Mouse (Mus musculus) forebrain, embryonic 11.5 days (tissue): ENCODE data around the gene Frem2. TPM values are rescaled to one million over a fixed set of nuclear protein-coding genes. Genes with fewer than 3 reads are reported as not detected.
A peak's percentile ranks its signal among the peaks of the same experiment; 100 is the strongest.

Source experiments
- ATAC-seq: fragments of 200-750 bp; cut with Nextera tagmentation; replicated peaks from 2 replicates; pipeline ENCODE4 v1.8.0; 2017; ENCODE audit warnings: moderate TSS enrichment; ENCODE audit not compliant: low FRiP score
- DNase-seq: peaks from one replicate; pipeline ENCODE4 v3.0.0-alpha.2; 2017; ENCODE audit warnings: low spot score
- H3K27ac ChIP-seq: fragments of 300-500 bp; sonication (generic); 2 replicates; pipeline ENCODE4 v1.5.1; 2014; ENCODE audit warnings: low read depth, low read length
- H3K27me3 ChIP-seq: fragments of 300-500 bp; sonication (generic); 2 replicates; pipeline ENCODE4 v1.6.1; 2014; ENCODE audit warnings: mild to moderate bottlenecking, low read length, mixed read lengths; ENCODE audit not compliant: control insufficient read depth, insufficient read depth
- H3K36me3 ChIP-seq: fragments of 300-500 bp; sonication (generic); 2 replicates; pipeline ENCODE4 v1.6.1; 2014; ENCODE audit warnings: mild to moderate bottlenecking, low read length, moderate library complexity, mixed read lengths; ENCODE audit not compliant: control insufficient read depth, insufficient read depth
- H3K4me1 ChIP-seq: fragments of 300-500 bp; sonication (generic); replicated peaks from 2 replicates; pipeline ENCODE4 v1.6.1; 2014; ENCODE audit warnings: low read length, mixed read lengths; ENCODE audit not compliant: control insufficient read depth, insufficient read depth
- H3K4me2 ChIP-seq: fragments of 300-500 bp; sonication (generic); 2 replicates; pipeline ENCODE4 v1.6.1; 2014; ENCODE audit warnings: low read depth, mild to moderate bottlenecking, low read length, moderate library complexity, mixed read lengths; ENCODE audit not compliant: severe bottlenecking
- H3K4me3 ChIP-seq: fragments of 300-500 bp; sonication (generic); 2 replicates; pipeline ENCODE4 v1.5.1; 2014; ENCODE audit warnings: low read depth, low read length
- H3K9ac ChIP-seq: fragments of 300-500 bp; sonication (generic); 2 replicates; pipeline ENCODE4 v1.6.1; 2014; ENCODE audit warnings: low read length
- H3K9me3 ChIP-seq: fragments of 300-500 bp; sonication (generic); 2 replicates; pipeline ENCODE4 v1.6.1; 2016; ENCODE audit warnings: low read length, mixed read lengths; ENCODE audit not compliant: control insufficient read depth
- WGBS: fragments of 180-500 bp; shearing (Covaris S2); extraction: QIAGEN DNeasy Blood & Tissue Kit; methylation state at CpG from one replicate; pipeline ENCODE4 v1.1.7; 2014; 5-methylcytosine and 5-hydroxymethylcytosine counted together
- polyA plus RNA-seq: library from polyadenylated mRNA; unstranded; fragments of >200 nt; fragmentation: Nextera tagmentation; extraction: Ambion mirVana; gene quantifications from 2 replicates; pipeline ENCODE4 v1.2.1, GENCODE M21; 2014

Frem2 gene
- polyA plus RNA-seq = 2.5 and 2.7 TPM in 2 replicates

- Histone ChIP-seq H3K9me3 (peaks cover 6% of the 10 kb centered on the region; the same call in 1 of the 2 replicates), H3K27me3 (peaks cover 8% of the 10 kb centered on the region), H3K9ac (peak within 1 kb of the TSS; percentile 56), H3K4me2 (peak within 1 kb of the TSS; percentile 100), H3K4me1 (peaks cover 4% of the 10 kb centered on the region; the same call in 1 of the 2 replicates), H3K27ac (no peak within 1 kb of the TSS), H3K4me3 (peak within 1 kb of the TSS; percentile 58), H3K36me3 (no peaks in the 10 kb centered on the region)
- ATAC-seq = peak; percentile 95
- DNase-seq = peak; percentile 88
- WGBS = 1% methylated on average over 34 of the region's 34 CpGs
Measured at GRCm38 (mm10) chr3:53656878-53657561, at the start of gene Frem2. Gene Frem2, minus strand, starts transcription at chr3:53657355.

GRCm38 (mm10) chr3:53705992-53706495, 48.9 kb upstream of the Frem2 start:
- Histone ChIP-seq H3K4me2 (no peak overlapping the region), H3K9ac (no peak overlapping the region), H3K27ac (no peak overlapping the region), H3K27me3 (no peaks in the 10 kb centered on the region), H3K4me3 (no peak overlapping the region), H3K36me3 (no peaks in the 10 kb centered on the region), H3K9me3 (no peaks in the 10 kb centered on the region), H3K4me1 (0 out of 2 replicates have a peak, but pooled peaks cover 2% of the 10 kb centered on the region)
- ATAC-seq (no peak), DNase-seq (no peak)
- 74% methylated on average over 6 of the region's 6 CpGs for WGBS

DNA sequence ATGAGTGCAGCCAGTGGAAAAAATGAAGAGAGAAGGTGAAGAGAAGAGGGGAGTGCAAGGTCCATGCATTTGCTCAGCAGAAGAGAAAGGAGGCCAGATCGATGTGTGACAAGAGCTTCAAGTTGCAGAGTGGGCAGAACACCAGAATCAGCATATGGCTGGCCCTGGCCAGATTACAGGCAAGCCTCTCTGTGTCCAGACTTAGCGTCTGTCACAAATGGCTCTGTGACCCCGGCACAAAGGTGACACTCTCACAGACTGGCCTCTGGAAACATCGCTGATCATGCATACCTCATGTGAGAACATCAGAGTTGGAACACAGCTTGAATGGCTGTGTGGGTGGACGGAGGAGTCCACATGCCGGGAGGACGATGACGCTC, 46.0 kb upstream of the Frem2 start:
- no peak for DNase-seq
- Histone ChIP-seq H3K9ac (no peak overlapping the region), H3K27ac (no peak overlapping the region), H3K4me1 (0 out of 2 replicates have a peak, but pooled peaks cover 2% of the 10 kb centered on the region), H3K9me3 (no peaks in the 10 kb centered on the region), H3K27me3 (no peaks in the 10 kb centered on the region), H3K4me2 (no peak overlapping the region), H3K36me3 (no peaks in the 10 kb centered on the region), H3K4me3 (no peak overlapping the region)
- 84% methylated on average over 8 of the region's 8 CpGs for WGBS
- ATAC-seq = no peak

DNA sequence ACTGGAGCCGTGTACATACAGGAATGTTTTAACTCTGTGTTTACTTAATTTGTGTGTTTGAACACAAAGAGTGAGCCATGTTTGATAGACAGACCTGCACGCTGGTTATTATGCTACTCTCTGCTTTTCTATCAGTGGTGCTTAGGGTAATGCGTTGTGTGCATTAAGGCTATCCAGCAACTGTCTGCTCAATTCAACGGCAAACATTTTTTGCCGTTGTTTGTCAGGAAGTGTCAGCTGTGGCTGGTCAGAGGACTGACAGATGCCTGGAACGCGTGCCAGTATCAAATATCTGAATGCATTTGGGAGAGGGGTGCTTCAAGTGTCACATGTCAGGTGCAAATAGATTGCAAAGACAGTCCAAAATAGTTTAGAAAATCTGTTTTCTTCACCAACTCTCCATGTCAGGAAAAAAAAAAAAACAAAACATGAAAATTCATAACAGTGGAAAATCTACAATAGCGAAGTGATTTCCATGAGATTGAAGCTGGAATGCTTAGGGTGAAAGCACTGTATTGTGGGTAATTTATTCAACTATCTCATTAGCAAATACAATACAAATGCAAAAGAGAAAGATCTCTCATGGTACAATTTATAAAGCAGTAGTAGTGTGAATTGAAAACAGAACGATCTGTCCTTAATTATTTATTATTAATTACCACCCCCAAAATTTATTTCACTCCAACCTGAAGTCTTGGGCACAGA, 45.4 kb upstream of the Frem2 start:
- H3K4me2 ChIP-seq = no peak overlapping the region
- H3K27ac ChIP-seq = no peak overlapping the region
- H3K9ac ChIP-seq = no peak overlapping the region
- no peak overlapping the region for H3K4me3 ChIP-seq
- no peaks in the 10 kb centered on the region for H3K9me3 ChIP-seq
- ATAC-seq (no peak), DNase-seq (no peak)
- H3K4me1 ChIP-seq = 0 out of 2 replicates have a peak, but pooled peaks cover 2% of the 10 kb centered on the region
- 76% methylated on average over 9 of the region's 9 CpGs for WGBS
- no peaks in the 10 kb centered on the region for H3K27me3 ChIP-seq
- no peaks in the 10 kb centered on the region for H3K36me3 ChIP-seq

DNA sequence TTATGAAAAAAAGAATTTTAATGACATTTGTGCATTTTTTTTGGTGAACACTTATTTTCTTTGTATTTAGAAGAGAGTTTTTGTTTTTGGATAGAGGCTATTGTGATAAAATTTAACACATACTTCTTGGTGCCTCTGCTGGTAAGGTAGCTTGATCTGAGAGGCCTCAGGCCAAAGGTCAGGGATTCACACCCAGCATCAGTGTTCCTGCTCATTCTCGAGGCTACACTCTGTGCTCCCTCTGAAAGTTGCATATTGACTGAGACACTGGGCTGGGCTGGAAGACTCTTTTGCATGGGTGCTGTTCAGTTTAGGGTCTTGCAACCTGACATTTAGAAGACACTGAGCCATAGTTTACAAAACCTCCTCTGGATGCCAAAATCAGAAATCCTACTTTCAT, 44.8 kb upstream of the Frem2 start:
- Histone ChIP-seq H3K4me3 (no peak overlapping the region), H3K4me2 (no peak overlapping the region), H3K36me3 (no peaks in the 10 kb centered on the region), H3K27ac (no peak overlapping the region), H3K9me3 (no peaks in the 10 kb centered on the region), H3K4me1 (0 out of 2 replicates have a peak, but pooled peaks cover 2% of the 10 kb centered on the region), H3K27me3 (no peaks in the 10 kb centered on the region), H3K9ac (no peak overlapping the region)
- WGBS = 54% methylated on average over 1 of the region's 1 CpGs
- ATAC-seq (no peak), DNase-seq (no peak)

DNA sequence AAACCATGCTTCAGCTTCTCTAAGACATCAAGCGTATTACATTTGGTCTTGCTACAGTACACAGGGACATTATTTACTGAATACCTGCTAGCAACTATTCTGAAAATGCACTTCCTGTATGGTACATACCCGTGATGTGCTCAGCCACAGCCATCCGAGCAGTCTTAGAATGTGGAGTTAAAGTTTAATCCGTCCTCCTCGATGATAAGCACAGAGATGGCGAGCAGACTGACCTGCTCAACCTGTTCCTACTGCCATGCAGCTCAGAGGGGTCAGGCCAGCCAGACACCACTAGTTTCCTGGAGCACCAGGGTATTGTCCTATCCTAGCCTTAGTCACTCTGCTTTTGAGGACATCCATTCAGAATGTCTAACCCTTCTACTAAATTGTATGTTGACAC, 30.6 kb upstream of the Frem2 start:
- Histone ChIP-seq H3K4me1 (no peaks in the 10 kb centered on the region), H3K9ac (no peak overlapping the region), H3K4me2 (no peak overlapping the region), H3K4me3 (no peak overlapping the region), H3K36me3 (no peaks in the 10 kb centered on the region), H3K27ac (no peak overlapping the region), H3K27me3 (no peaks in the 10 kb centered on the region), H3K9me3 (no peaks in the 10 kb centered on the region)
- WGBS = 93% methylated on average over 6 of the region's 6 CpGs
- ATAC-seq = no peak
- DNase-seq = no peak

GRCm38 (mm10) chr3:53682244-53682643, 25.1 kb upstream of the Frem2 start:
- Histone ChIP-seq H3K27me3 (no peaks in the 10 kb centered on the region), H3K4me3 (no peak overlapping the region), H3K27ac (no peak overlapping the region), H3K4me1 (no peaks in the 10 kb centered on the region), H3K9me3 (no peaks in the 10 kb centered on the region), H3K36me3 (no peaks in the 10 kb centered on the region), H3K9ac (no peak overlapping the region), H3K4me2 (no peak overlapping the region)
- no peak for DNase-seq
- WGBS = 83% methylated on average over 2 of the region's 2 CpGs
- no peak for ATAC-seq

GRCm38 (mm10) chr3:53680816-53681215, 23.7 kb upstream of the Frem2 start:
- 31% methylated on average over 2 of the region's 2 CpGs for WGBS
- Histone ChIP-seq H3K36me3 (no peaks in the 10 kb centered on the region), H3K27me3 (no peaks in the 10 kb centered on the region), H3K9me3 (no peaks in the 10 kb centered on the region), H3K27ac (no peak overlapping the region), H3K4me1 (no peaks in the 10 kb centered on the region), H3K4me2 (no peak overlapping the region), H3K9ac (no peak overlapping the region), H3K4me3 (no peak overlapping the region)
- DNase-seq = no peak
- ATAC-seq = no peak
